Mouse (Mus musculus): Measurements from ENCODE around the gene Ascc1. TPM values are rescaled to one million over a fixed set of nuclear protein-coding genes. Genes with fewer than 3 reads are reported as not detected.
A peak's percentile ranks its signal among the peaks of the same experiment; 100 is the strongest.
"Not testable (repeated sequence)": the region's sequence is repeated elsewhere in the genome, so short reads cannot be mapped to it uniquely, and the experiment has no call there.

Ascc1 gene
- polyA plus RNA-seq, 1 experiment from 2014 or later = 14.7 TPM

DNA sequence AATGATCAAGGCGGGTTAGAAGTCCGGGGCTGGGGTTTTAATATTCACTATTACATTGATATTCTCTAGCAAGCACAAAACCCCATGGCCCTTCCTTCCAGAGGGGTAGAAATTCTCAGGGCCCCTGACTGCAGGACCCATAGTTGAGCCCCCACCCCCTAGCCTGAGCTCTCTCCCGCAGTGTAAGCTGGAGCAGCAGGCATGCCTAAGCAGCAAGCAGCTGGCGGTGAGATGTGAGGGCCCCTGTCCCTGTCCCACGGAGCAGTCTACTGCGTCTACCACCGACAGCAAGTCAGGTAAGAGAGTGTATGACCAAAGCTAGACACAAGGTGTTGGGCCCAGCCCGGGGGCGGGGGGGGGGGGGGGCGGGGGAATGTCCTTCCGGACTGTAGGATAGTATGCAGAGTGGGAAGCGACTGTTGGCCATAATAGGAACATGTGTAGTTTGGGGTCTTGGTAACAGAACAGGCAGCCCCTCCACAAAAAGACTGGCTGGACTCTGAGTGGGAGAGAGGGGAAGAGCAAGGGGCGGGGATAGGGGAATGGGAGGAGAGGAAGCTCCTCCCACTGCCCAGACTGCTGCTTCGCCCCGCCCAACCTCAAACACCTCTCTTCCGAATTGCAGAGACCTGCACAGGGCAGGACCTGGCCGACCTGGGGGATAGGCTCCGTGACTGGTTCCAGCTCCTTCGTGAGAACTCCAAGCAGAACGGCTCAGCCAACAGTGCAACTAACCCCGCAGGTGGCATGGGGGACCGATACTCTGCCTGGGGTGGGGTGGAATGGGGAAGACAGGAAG is 123.1 kb downstream of the Ascc1 start:
- no peak for TF ChIP-seq EP300 (IDR thresholded peaks at IDR 0.05; ENCODE audit: low read depth)
- no peak for TF ChIP-seq CTCF (IDR thresholded peaks at IDR 0.05; ENCODE audit: low read depth)
- Histone ChIP-seq H3K9ac (replicated peaks) (no peak overlapping the region), H3K4me3 (ENCODE audit: low read depth, low read length) (no peak overlapping the region), H3K9me3 (ENCODE audit: low read length) (no peaks in the 10 kb centered on the region), H3K27ac (ENCODE audit: low read depth) (no peak overlapping the region), H3K4me1 (ENCODE audit: insufficient read depth) (no peaks in the 10 kb centered on the region), H3K27me3 (ENCODE audit: insufficient read depth, low read length) (no peaks in the 10 kb centered on the region), H3K36me3 (replicated peaks; ENCODE audit: insufficient read depth, low read length) (no peaks in the 10 kb centered on the region), H3K4me2 (ENCODE audit: low read depth, low read length) (peak overlapping the region; percentile 50)
- WGBS (ENCODE audit: insufficient replicate concordance) = 27% methylated on average over 20 of the region's 22 CpGs
- peak; percentile 35 for DNase-seq
- ATAC-seq = peak; percentile 54; the same call in 1 of the 2 replicates

DNA sequence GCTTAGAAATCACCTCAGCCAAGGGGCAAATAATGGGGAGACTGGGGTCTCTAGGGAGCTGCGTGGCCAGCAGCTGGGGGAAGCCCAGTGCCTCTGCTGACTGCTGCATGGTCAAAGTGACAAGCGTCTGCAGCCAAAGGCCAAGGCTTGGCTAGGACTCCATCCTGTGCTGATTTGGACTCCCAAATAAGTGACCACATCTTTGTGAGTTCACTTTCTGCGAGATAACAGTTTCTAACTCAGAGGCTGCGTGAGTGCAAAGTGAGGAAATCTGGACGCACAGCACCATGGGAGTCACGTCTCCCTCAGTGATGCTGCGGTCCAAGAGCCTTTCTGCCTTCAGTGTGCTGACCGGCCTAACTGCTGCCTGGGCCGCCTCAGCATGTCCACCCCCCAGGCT is 125.7 kb downstream of the Ascc1 start:
- WGBS (ENCODE audit: insufficient replicate concordance) = 72% methylated on average over 9 of the region's 9 CpGs
- Histone ChIP-seq H3K9me3 (ENCODE audit: low read length) (no peaks in the 10 kb centered on the region), H3K36me3 (replicated peaks; ENCODE audit: insufficient read depth, low read length) (no peaks in the 10 kb centered on the region), H3K27me3 (ENCODE audit: insufficient read depth, low read length) (no peaks in the 10 kb centered on the region), H3K4me3 (ENCODE audit: low read depth, low read length) (no peak overlapping the region), H3K9ac (replicated peaks) (no peak overlapping the region), H3K4me1 (ENCODE audit: insufficient read depth) (no peaks in the 10 kb centered on the region), H3K27ac (ENCODE audit: low read depth) (no peak overlapping the region), H3K4me2 (ENCODE audit: low read depth, low read length) (no peak overlapping the region)
- no peak for DNase-seq
- ATAC-seq = no peak
- no peak for TF ChIP-seq EP300 (IDR thresholded peaks at IDR 0.05; ENCODE audit: low read depth)
- TF ChIP-seq CTCF (IDR thresholded peaks at IDR 0.05; ENCODE audit: low read depth) = no peak

DNA sequence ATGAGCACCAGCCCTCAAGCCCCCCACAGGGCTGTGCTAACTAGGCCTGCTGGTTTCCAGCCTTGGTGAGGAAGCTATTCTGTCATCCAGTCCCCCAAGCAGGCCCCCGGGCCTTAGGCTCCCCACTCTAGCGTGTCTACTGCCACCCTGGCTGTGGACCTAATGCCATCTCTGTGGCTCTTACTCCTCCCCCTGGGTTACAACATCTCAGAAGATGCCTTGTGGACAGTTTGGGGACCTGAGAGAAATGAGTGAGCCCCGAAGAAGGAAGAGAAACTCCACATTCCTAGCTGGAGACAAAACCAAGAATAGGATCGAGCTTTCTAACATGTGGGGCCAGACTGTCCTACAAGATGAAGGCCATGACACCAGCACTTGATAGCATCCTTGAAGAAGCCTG is 127.9 kb downstream of the Ascc1 start:
- DNase-seq (no peak), ATAC-seq (no peak)
- Histone ChIP-seq H3K9ac (replicated peaks) (no peak overlapping the region), H3K4me1 (ENCODE audit: insufficient read depth) (no peaks in the 10 kb centered on the region), H3K4me2 (ENCODE audit: low read depth, low read length) (no peak overlapping the region), H3K27ac (ENCODE audit: low read depth) (no peak overlapping the region), H3K4me3 (ENCODE audit: low read depth, low read length) (no peak overlapping the region), H3K36me3 (replicated peaks; ENCODE audit: insufficient read depth, low read length) (no peaks in the 10 kb centered on the region), H3K9me3 (ENCODE audit: low read length) (no peaks in the 10 kb centered on the region), H3K27me3 (ENCODE audit: insufficient read depth, low read length) (no peaks in the 10 kb centered on the region)
- no peak for TF ChIP-seq CTCF (IDR thresholded peaks at IDR 0.05; ENCODE audit: low read depth)
- TF ChIP-seq EP300 (IDR thresholded peaks at IDR 0.05; ENCODE audit: low read depth) = no peak
- 68% methylated on average over 4 of the region's 4 CpGs for WGBS (ENCODE audit: insufficient replicate concordance)

DNA sequence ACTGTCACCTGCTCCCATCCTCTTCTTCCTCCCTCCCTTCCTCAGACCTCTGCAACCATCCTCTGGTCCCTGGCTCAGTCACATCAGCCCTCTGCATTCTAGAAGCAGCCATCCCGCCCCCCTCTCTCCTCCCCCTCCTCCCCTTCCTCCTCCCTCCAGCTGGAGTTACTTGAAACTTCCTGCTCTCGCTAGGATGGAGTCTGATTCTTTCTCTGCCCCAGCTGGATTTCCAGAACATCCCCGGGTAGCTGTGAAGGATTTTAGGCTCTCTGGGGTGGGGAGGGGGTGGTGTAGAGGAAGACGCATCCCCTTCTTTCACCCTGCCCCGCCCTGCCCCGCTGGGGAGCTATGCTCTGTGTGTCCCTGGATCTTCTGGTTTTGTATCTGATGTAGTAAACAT is 130.9 kb downstream of the Ascc1 start:
- Histone ChIP-seq H3K4me1 (ENCODE audit: insufficient read depth) (peaks cover 3% of the 10 kb centered on the region; the same call in 1 of the 2 replicates), H3K4me2 (ENCODE audit: low read depth, low read length) (no peak overlapping the region), H3K4me3 (ENCODE audit: low read depth, low read length) (no peak overlapping the region), H3K27ac (ENCODE audit: low read depth) (no peak overlapping the region), H3K9ac (replicated peaks) (no peak overlapping the region), H3K27me3 (ENCODE audit: insufficient read depth, low read length) (no peaks in the 10 kb centered on the region), H3K9me3 (ENCODE audit: low read length) (no peaks in the 10 kb centered on the region), H3K36me3 (replicated peaks; ENCODE audit: insufficient read depth, low read length) (no peaks in the 10 kb centered on the region)
- WGBS (ENCODE audit: insufficient replicate concordance) = 33% methylated on average over 6 of the region's 6 CpGs
- no peak for DNase-seq
- no peak for TF ChIP-seq EP300 (IDR thresholded peaks at IDR 0.05; ENCODE audit: low read depth)
- no peak for TF ChIP-seq CTCF (IDR thresholded peaks at IDR 0.05; ENCODE audit: low read depth)
- ATAC-seq = no peak

DNA sequence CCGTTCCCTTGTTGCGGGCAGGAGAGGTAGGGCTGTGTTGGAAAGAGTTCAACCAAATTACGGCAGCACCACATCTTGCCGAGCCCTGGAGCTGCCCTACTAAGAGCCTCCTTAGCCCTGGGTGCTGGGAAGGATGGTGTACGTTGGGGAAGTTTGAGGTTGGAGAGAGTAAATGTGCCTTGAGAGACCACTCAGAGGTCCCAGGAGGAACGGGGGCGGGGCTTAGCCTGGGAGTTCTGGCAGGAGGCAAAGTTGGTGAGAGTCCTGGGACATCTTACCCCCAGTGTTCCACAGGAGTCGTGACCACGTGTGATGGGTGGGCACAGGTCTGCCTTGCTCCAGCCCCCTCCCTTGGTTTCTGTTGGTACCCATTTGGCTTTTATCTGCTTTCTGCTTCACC is 131.6 kb downstream of the Ascc1 start:
- H3K36me3 ChIP-seq (replicated peaks; ENCODE audit: insufficient read depth, low read length) = no peaks in the 10 kb centered on the region
- DNase-seq (no peak), ATAC-seq (no peak)
- H3K27ac ChIP-seq (ENCODE audit: low read depth) = no peak overlapping the region
- no peak overlapping the region for H3K4me3 ChIP-seq (ENCODE audit: low read depth, low read length)
- H3K9ac ChIP-seq (replicated peaks) = no peak overlapping the region
- TF ChIP-seq EP300 (IDR thresholded peaks at IDR 0.05; ENCODE audit: low read depth) (no peak), CTCF (IDR thresholded peaks at IDR 0.05; ENCODE audit: low read depth) (no peak)
- H3K9me3 ChIP-seq (ENCODE audit: low read length) = no peaks in the 10 kb centered on the region
- WGBS (ENCODE audit: insufficient replicate concordance) = 56% methylated on average over 9 of the region's 9 CpGs
- no peak overlapping the region for H3K4me2 ChIP-seq (ENCODE audit: low read depth, low read length)
- H3K4me1 ChIP-seq (ENCODE audit: insufficient read depth) = peaks cover 3% of the 10 kb centered on the region; the same call in 1 of the 2 replicates
- no peaks in the 10 kb centered on the region for H3K27me3 ChIP-seq (ENCODE audit: insufficient read depth, low read length)

DNA sequence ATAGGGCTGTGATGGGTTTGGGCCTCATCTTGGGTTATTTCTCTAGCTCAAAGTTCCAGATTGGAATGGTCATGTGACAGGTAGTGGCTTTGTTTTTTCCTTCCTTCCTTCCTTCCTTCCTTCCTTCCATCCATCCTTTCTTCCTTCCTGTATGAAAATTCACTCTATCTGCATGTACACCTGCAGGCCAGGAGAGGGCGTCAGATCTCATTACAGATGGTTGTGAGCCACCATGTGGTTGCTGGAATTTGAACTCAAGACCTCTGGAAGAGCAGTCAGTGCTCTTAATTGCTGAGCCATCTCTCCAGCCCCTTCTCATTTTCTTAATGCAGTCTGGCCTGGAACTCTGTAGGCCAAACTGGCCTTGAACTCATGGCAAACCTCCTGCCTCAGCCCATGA is 133.4 kb downstream of the Ascc1 start:
- not testable (repeated sequence) for H3K4me1 ChIP-seq (ENCODE audit: insufficient read depth); H3K4me2 ChIP-seq (ENCODE audit: low read depth, low read length); H3K27ac ChIP-seq (ENCODE audit: low read depth); H3K27me3 ChIP-seq (ENCODE audit: insufficient read depth, low read length); ATAC-seq; H3K9me3 ChIP-seq (ENCODE audit: low read length); DNase-seq; H3K36me3 ChIP-seq (replicated peaks; ENCODE audit: insufficient read depth, low read length); H3K4me3 ChIP-seq (ENCODE audit: low read depth, low read length); H3K9ac ChIP-seq (replicated peaks)
- TF ChIP-seq CTCF (IDR thresholded peaks at IDR 0.05; ENCODE audit: low read depth) = 0 out of 2 replicates have a peak, but pooled peaks have one; percentile 20
- 65% methylated on average over 1 of the region's 1 CpGs for WGBS (ENCODE audit: insufficient replicate concordance)

Measured in liver, postnatal 0 days (tissue).